Mouse (Mus musculus): ENCODE results near the gene Lekr1.

DNA sequence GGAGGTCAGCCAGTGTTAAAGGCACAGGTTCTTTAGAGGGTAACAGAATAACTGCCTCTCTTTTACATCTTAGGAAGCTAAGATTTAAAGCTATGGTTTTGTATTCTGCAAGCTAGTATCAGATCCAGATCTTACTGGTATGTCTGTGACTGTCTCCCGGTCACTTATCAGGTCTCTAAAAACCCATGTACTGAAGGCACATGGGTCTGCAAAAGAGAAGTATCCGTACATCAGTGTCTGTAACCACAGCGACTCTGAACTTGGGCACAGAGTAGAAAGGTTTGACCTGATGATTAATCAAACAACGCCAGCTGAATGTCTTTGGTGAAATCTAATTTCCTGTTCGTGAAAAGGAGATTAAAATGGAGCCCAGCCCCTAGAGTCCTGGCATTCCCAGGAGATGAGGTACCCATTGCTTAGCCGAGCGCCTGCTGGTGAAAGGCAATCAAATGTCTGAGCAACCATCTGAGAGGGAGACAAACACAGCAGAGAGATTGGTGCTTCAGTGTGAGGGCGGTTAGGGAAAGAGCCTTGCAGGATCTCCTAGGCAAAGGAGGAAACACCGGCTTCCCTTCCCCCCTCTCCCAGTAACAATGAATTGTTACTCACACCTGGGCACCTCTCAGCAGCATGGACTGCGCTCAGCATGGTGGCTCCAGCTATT lies 205.7 kb downstream of the Lekr1 start:
- TF ChIP-seq POLR2A (IDR thresholded peaks at IDR 0.05; ENCODE audit: borderline replicate concordance, control insufficient read depth, low read depth, low read length) (no peak), CTCF (IDR thresholded peaks at IDR 0.05; ENCODE audit: control insufficient read depth, insufficient read depth, low read length) (no peak)

Data from bone marrow, adult 2 months (tissue).